Mouse (Mus musculus): ENCODE measurements at regions not wholly inside any gene's neighbourhood (a gene's known extent, or its start where the extent isn't known, plus 50 kb on each side); places are given as distances from the start of the nearest gene placed in this dataset.

DNA sequence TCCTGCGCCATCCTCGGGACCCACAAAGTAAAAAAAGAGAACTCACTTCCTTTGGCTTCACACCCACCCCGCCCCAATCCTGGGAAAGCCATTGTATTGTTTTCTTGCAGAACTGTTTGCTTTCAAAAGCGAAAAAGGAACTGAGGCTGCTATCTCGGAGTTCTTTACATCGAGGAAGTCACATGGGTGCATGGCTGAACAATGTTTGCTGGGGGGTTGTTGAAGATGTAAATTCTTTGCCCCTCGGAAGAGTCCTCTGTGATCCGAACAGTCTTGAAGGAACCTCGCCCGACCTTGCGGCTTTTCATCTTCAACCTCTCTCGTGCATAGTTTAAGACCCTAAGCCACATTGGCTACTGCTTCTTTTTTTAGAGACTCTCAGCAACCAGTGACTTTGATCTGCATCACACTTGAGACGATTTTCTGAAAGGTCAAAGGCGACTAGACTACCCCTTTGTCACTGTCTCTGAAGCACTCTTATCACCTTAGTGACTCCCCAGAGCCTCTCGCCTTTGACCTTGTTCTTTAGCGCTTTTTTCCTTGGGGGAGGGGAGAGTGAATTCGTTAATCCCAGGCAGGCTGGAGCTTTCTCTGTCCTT is 197.9 kb downstream of the Dusp6 start:
- TF ChIP-seq CTCF (IDR thresholded peaks at IDR 0.05; ENCODE audit: low read depth, low read length) (no peak), TAL1 (conservative IDR thresholded peaks at IDR 0.05; ENCODE audit: low read depth, low read length) (no peak), GATA1 (IDR thresholded peaks at IDR 0.05; ENCODE audit: borderline replicate concordance, low read length) (no peak), POLR2AphosphoS5 (IDR thresholded peaks at IDR 0.05; ENCODE audit: insufficient replicate concordance, low read depth, low read length) (no peak), GATA2 (IDR thresholded peaks at IDR 0.05; ENCODE audit: borderline replicate concordance, low read depth, low read length) (no peak)
